Mouse (Mus musculus) MEL (cell line): ENCODE data around the gene Arid3b. TPM values are rescaled to one million over a fixed set of nuclear protein-coding genes. Genes with fewer than 3 reads are reported as not detected.

Experiments
- DNase-seq: peaks from one replicate; pipeline ENCODE4 v3.0.0; 2011; ENCODE audit warnings: low read depth, low spot score
- H3K27ac ChIP-seq: 2 replicates; pipeline ENCODE4 v1.5.1; 2012; ENCODE audit warnings: low read depth, mild to moderate bottlenecking, control low read depth, low read length, moderate library complexity; ENCODE audit not compliant: control insufficient read depth
- H3K27me3 ChIP-seq, 2 experiments: fragments of 150-350 bp in 1 of 2; sonication (generic) in 1 of 2; 2 replicates each; pipeline ENCODE4 v1.6.1; 2012; ENCODE audit warnings: low read length in 2 of 2, mild to moderate bottlenecking in 2 of 2, improper control_type of control experiment in 1 of 2, moderate library complexity in 1 of 2; ENCODE audit not compliant: insufficient read depth in 2 of 2, control insufficient read depth in 1 of 2
- H3K36me3 ChIP-seq, 2 experiments: 2 replicates each; pipeline ENCODE4 v1.6.1; 2012 to 2014; ENCODE audit warnings: low read length in 2 of 2, improper control_type of control experiment in 1 of 2, inconsistent platforms in 1 of 2, mild to moderate bottlenecking in 1 of 2; ENCODE audit not compliant: insufficient read depth in 2 of 2, control insufficient read depth in 1 of 2
- H3K4me1 ChIP-seq, 2 experiments: fragments of 150-350 bp in 1 of 2; sonication (generic) in 1 of 2; 2 replicates each; pipeline ENCODE4 v1.6.1; 2012; ENCODE audit warnings: low read length in 2 of 2, improper control_type of control experiment in 1 of 2, mild to moderate bottlenecking in 1 of 2; ENCODE audit not compliant: insufficient read depth in 2 of 2, control insufficient read depth in 1 of 2
- H3K4me3 ChIP-seq, 2 experiments: fragments of 150-350 bp in 1 of 2; sonication (generic) in 1 of 2; 2 replicates each; pipeline ENCODE4 v1.5.1; 2012; ENCODE audit warnings: low read depth in 2 of 2, low read length in 2 of 2, mild to moderate bottlenecking in 2 of 2, moderate library complexity in 2 of 2, control low read depth in 1 of 2, improper control_type of control experiment in 1 of 2; ENCODE audit not compliant: control insufficient read depth in 1 of 2, insufficient read depth in 1 of 2
- H3K79me2 ChIP-seq: 2 replicates; pipeline ENCODE4 v1.6.1; 2012; ENCODE audit warnings: mild to moderate bottlenecking, low read length, moderate library complexity; ENCODE audit not compliant: control insufficient read depth, poor library complexity, insufficient read depth
- H3K9ac ChIP-seq: 2 replicates; pipeline ENCODE4 v1.6.1; 2012; ENCODE audit warnings: low read depth, mild to moderate bottlenecking, control low read depth, low read length, moderate library complexity; ENCODE audit not compliant: control insufficient read depth, poor library complexity, severe bottlenecking
- H3K9me3 ChIP-seq: fragments of 150-350 bp; sonication (generic); replicated peaks from 2 replicates; pipeline ENCODE4 v1.6.1; 2012; ENCODE audit warnings: mild to moderate bottlenecking, low read length, improper control_type of control experiment, moderate library complexity; ENCODE audit not compliant: insufficient read depth
- BHLHE40 ChIP-seq: IDR thresholded peaks from 2 replicates; pipeline ENCODE4 v1.6.1; 2012; ENCODE audit warnings: low read depth, mild to moderate bottlenecking, inconsistent platforms, low read length, improper control_type of control experiment, borderline replicate concordance
- CHD1 ChIP-seq: IDR thresholded peaks from 2 replicates; pipeline ENCODE4 v1.6.1; 2012; ENCODE audit warnings: low read depth, mild to moderate bottlenecking, inconsistent platforms, low read length, improper control_type of control experiment
- CHD2 ChIP-seq: IDR thresholded peaks from 2 replicates; pipeline ENCODE4 v1.6.1; 2011; ENCODE audit warnings: low read length, improper control_type of control experiment
- CTCF ChIP-seq, 3 experiments: IDR thresholded peaks in 2 of 3; conservative IDR thresholded peaks in 1 of 3; 2 replicates each; pipeline ENCODE4 v1.5.1; 2011 to 2012; ENCODE audit warnings: low read length in 3 of 3, low read depth in 2 of 3, mild to moderate bottlenecking in 2 of 3, improper control_type of control experiment in 1 of 3, inconsistent platforms in 1 of 3, mixed read lengths in 1 of 3, moderate library complexity in 1 of 3; ENCODE audit not compliant: control insufficient read depth in 1 of 3, insufficient read depth in 1 of 3, poor library complexity in 1 of 3, severe bottlenecking in 1 of 3
- E2F4 ChIP-seq: IDR thresholded peaks from 2 replicates; pipeline ENCODE4 v1.6.1; 2011; ENCODE audit warnings: low read depth, low read length, improper control_type of control experiment, borderline replicate concordance
- ELF1 ChIP-seq: IDR thresholded peaks from 2 replicates; pipeline ENCODE4 v1.6.1; 2014; ENCODE audit warnings: low read depth, mild to moderate bottlenecking, inconsistent platforms, low read length, improper control_type of control experiment, moderate library complexity
- EP300 ChIP-seq, 2 experiments: IDR thresholded peaks; 2 replicates each; pipeline ENCODE4 v1.6.1; 2011; ENCODE audit warnings: improper control_type of control experiment in 2 of 2, low read length in 2 of 2, low read depth in 1 of 2, mild to moderate bottlenecking in 1 of 2
- ETS1 ChIP-seq: IDR thresholded peaks from 2 replicates; pipeline ENCODE4 v1.6.1; 2012; ENCODE audit warnings: low read depth, mild to moderate bottlenecking, inconsistent platforms, low read length, improper control_type of control experiment, moderate library complexity
- GABPA ChIP-seq: IDR thresholded peaks from 2 replicates; pipeline ENCODE4 v1.6.1; 2012; ENCODE audit warnings: low read depth, mild to moderate bottlenecking, inconsistent platforms, low read length, improper control_type of control experiment, moderate library complexity
- GATA1 ChIP-seq: IDR thresholded peaks from 2 replicates; pipeline ENCODE4 v1.6.1; 2011; ENCODE audit warnings: low read depth, low read length, improper control_type of control experiment
- HCFC1 ChIP-seq: IDR thresholded peaks from 2 replicates; pipeline ENCODE4 v1.6.1; 2012; ENCODE audit warnings: low read depth, mild to moderate bottlenecking, inconsistent platforms, low read length, improper control_type of control experiment, moderate library complexity
- JUND ChIP-seq: IDR thresholded peaks from 2 replicates; pipeline ENCODE4 v1.6.1; 2011; ENCODE audit warnings: low read depth, mild to moderate bottlenecking, improper control_type of control experiment, low read length
- MAFK ChIP-seq: IDR thresholded peaks from 2 replicates; pipeline ENCODE4 v1.6.1; 2011; ENCODE audit warnings: low read depth, mild to moderate bottlenecking, low read length, improper control_type of control experiment, borderline replicate concordance
- MAX ChIP-seq: IDR thresholded peaks from 2 replicates; pipeline ENCODE4 v1.6.1; 2011; ENCODE audit warnings: low read length, improper control_type of control experiment
- MEF2A ChIP-seq: IDR thresholded peaks from 2 replicates; pipeline ENCODE4 v1.6.1; 2014; ENCODE audit warnings: low read depth, mild to moderate bottlenecking, inconsistent platforms, low read length, improper control_type of control experiment; ENCODE audit not compliant: poor library complexity, insufficient replicate concordance, severe bottlenecking; ENCODE audit errors: extremely low read depth
- MXI1 ChIP-seq: IDR thresholded peaks from 2 replicates; pipeline ENCODE4 v1.6.1; 2011; ENCODE audit warnings: mild to moderate bottlenecking, low read depth, low read length, improper control_type of control experiment
- MYC ChIP-seq: IDR thresholded peaks from 2 replicates; pipeline ENCODE4 v1.6.1; 2011; ENCODE audit warnings: low read depth, mild to moderate bottlenecking, low read length, improper control_type of control experiment, moderate library complexity
- POLR2A ChIP-seq, 2 experiments: IDR thresholded peaks; 2 replicates each; pipeline ENCODE4 v1.6.1; 2011 to 2012; ENCODE audit warnings: low read length in 2 of 2, mild to moderate bottlenecking in 2 of 2, control low read depth in 1 of 2, improper control_type of control experiment in 1 of 2, low read depth in 1 of 2, moderate library complexity in 1 of 2; ENCODE audit not compliant: control insufficient read depth in 1 of 2, insufficient read depth in 1 of 2, poor library complexity in 1 of 2
- POLR2AphosphoS2 ChIP-seq: IDR thresholded peaks from 2 replicates; pipeline ENCODE4 v1.6.1; 2011; ENCODE audit warnings: low read length, improper control_type of control experiment
- POLR2AphosphoS5 ChIP-seq: IDR thresholded peaks from 2 replicates; pipeline ENCODE4 v1.6.1; 2012; ENCODE audit warnings: low read depth, borderline replicate concordance, mild to moderate bottlenecking, inconsistent platforms, low read length, moderate library complexity, mixed read lengths
- RAD21 ChIP-seq: IDR thresholded peaks from 2 replicates; pipeline ENCODE4 v1.6.1; 2011; ENCODE audit warnings: mild to moderate bottlenecking, low read depth, low read length, improper control_type of control experiment
- RCOR1 ChIP-seq: IDR thresholded peaks from 2 replicates; pipeline ENCODE4 v1.6.1; 2012; ENCODE audit warnings: low read depth, mild to moderate bottlenecking, inconsistent platforms, low read length, improper control_type of control experiment
- SIN3A ChIP-seq: IDR thresholded peaks from 2 replicates; pipeline ENCODE4 v1.6.1; 2012; ENCODE audit warnings: low read length, improper control_type of control experiment, inconsistent platforms
- TAL1 ChIP-seq: IDR thresholded peaks from 2 replicates; pipeline ENCODE4 v1.6.1; 2012; ENCODE audit warnings: mild to moderate bottlenecking, inconsistent platforms, low read length, moderate library complexity, mixed read lengths
- TCF12 ChIP-seq: IDR thresholded peaks from 2 replicates; pipeline ENCODE4 v1.6.1; 2014; ENCODE audit warnings: low read depth, mild to moderate bottlenecking, inconsistent platforms, low read length, improper control_type of control experiment, moderate library complexity
- UBTF ChIP-seq: IDR thresholded peaks from 2 replicates; pipeline ENCODE4 v1.6.1; 2012; ENCODE audit warnings: low read depth, mild to moderate bottlenecking, inconsistent platforms, low read length, improper control_type of control experiment, moderate library complexity, borderline replicate concordance; ENCODE audit not compliant: insufficient read depth
- USF1 ChIP-seq: IDR thresholded peaks from 2 replicates; pipeline ENCODE4 v1.6.1; 2014; ENCODE audit warnings: low read depth, mild to moderate bottlenecking, inconsistent platforms, low read length, improper control_type of control experiment, moderate library complexity
- USF2 ChIP-seq, 2 experiments: IDR thresholded peaks; 2 replicates each; pipeline ENCODE4 v1.6.1; 2011 to 2012; ENCODE audit warnings: improper control_type of control experiment in 2 of 2, low read length in 2 of 2, borderline replicate concordance in 1 of 2, inconsistent platforms in 1 of 2, low read depth in 1 of 2, mild to moderate bottlenecking in 1 of 2; ENCODE audit not compliant: insufficient read depth in 1 of 2
- ZC3H11A ChIP-seq: IDR thresholded peaks from 2 replicates; pipeline ENCODE4 v1.6.1; 2012; ENCODE audit warnings: low read depth, mild to moderate bottlenecking, inconsistent platforms, low read length, improper control_type of control experiment
- ZKSCAN1 ChIP-seq: IDR thresholded peaks from 2 replicates; pipeline ENCODE4 v1.6.1; 2012; ENCODE audit warnings: low read depth, mild to moderate bottlenecking, inconsistent platforms, low read length, improper control_type of control experiment, moderate library complexity
- polyA plus RNA-seq, 2 experiments: library from polyadenylated mRNA; stranded (reverse) in 1 of 2; unstranded in 1 of 2; fragments of >175 nt in 1 of 2; fragments of >200 nt in 1 of 2; gene quantifications; 2 replicates each; pipeline versions ENCODE4 v1.2.1 to v1.2.4; 2012; ENCODE audit warnings: low replicate concordance in 2 of 2, low read depth in 1 of 2; ENCODE audit not compliant: insufficient read length in 2 of 2, insufficient read depth in 1 of 2, missing spikeins in 1 of 2
- total RNA-seq: library from RNA; depleted of rRNA; stranded (reverse); fragments of 300-350 nt; gene quantifications from 2 replicates; pipeline ENCODE4 v1.2.3, GENCODE M21; 2012

The Arid3b gene
- total and polyA plus RNA-seq, 3 experiments: 2.3 to 7.4 TPM; not detected in 1

DNA sequence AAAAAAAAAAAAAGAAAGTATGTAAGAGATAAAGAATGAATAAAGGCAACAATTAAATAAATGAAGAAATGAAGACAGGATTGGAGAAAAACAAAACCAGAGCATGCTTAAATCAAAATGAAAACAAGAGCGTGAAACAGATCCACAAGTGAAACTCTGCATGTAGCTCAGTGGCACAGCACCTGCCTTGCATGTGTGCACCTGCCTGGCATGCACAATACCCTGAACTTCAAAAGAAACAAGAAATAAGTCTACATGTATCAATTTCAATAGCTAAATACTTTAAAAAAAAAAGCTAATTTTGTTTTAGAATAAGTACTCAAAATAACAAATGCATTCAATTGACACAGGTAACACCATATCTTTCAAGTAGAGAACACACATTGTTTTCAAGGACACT is 13.2 kb downstream of the Arid3b start:
- Histone ChIP-seq H3K4me3 (peak overlapping the region in 1 of 2 experiments; percentile 53; a peak in 1 of 4 replicates), H3K27ac (no peak overlapping the region), H3K9ac (no peak overlapping the region), H3K9me3 (no peaks in the 10 kb centered on the region), H3K4me1 (peaks cover 3 to 12% of the 10 kb centered on the region in 2 experiments; a peak in 3 of 4 replicates), H3K27me3 (no peaks in the 10 kb centered on the region), H3K79me2 (no peaks in the 10 kb centered on the region), H3K36me3 (peaks cover 0 to 11% of the 10 kb centered on the region in 2 experiments; a peak in 2 of 4 replicates)
- TF ChIP-seq ZC3H11A: no peak
- TF ChIP-seq GABPA: no peak
- no peak for TF ChIP-seq E2F4
- TF ChIP-seq JUND: no peak
- TF ChIP-seq MAFK: no peak
- no peak for TF ChIP-seq ETS1
- no peak for TF ChIP-seq USF2 (IDR thresholded peaks at IDR 0.05; ENCODE audit: borderline replicate concordance in 1 of 2, insufficient read depth in 1 of 2, low read depth in 1 of 2, low read length in 2 of 2)
- 0 out of 2 replicates have a peak, but pooled peaks have one; percentile 5 for TF ChIP-seq MXI1
- DNase-seq: no peak

DNA sequence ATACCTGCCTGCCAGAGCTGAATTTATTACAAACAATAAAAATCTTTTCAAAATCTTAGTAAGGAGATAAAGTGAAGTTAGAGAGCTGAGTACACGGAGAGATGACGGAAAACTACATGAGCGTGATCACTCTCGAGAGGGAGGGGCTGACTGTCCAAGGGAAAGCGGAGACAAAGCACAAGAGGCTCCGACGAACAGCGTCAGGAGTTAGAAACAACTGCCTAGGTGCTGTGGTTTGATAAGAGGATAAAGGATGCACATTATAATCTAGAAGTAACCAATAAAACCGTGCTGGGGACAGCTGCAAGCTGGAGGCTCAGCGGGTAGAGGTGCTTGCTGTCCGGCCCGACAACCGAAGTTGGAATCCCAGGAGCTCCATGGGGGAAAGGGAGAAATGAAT is 13.8 kb downstream of the Arid3b start:
- peaks cover 3 to 12% of the 10 kb centered on the region in 2 experiments; a peak in 3 of 4 replicates for H3K4me1 ChIP-seq
- no peak overlapping the region for H3K27ac ChIP-seq
- peak overlapping the region; percentile 47; the same call in 1 of the 2 replicates for H3K9ac ChIP-seq
- H3K36me3 ChIP-seq: peaks cover 0 to 11% of the 10 kb centered on the region in 2 experiments; a peak in 2 of 4 replicates
- H3K4me3 ChIP-seq: peak overlapping the region; percentile 43 to 53
- H3K9me3 ChIP-seq: no peaks in the 10 kb centered on the region
- H3K79me2 ChIP-seq: no peaks in the 10 kb centered on the region
- DNase-seq: peak; percentile 68
- no peaks in the 10 kb centered on the region for H3K27me3 ChIP-seq
- TF ChIP-seq HCFC1 (no peak), RCOR1 (peak; percentile 35; the same call in 1 of the 2 replicates), POLR2AphosphoS2 (no peak), ELF1 (no peak), MXI1 (0 out of 2 replicates have a peak, but pooled peaks have one; percentile 12), TAL1 (peak; percentile 50; the same call in 1 of the 2 replicates), E2F4 (no peak), BHLHE40 (0 out of 2 replicates have a peak, but pooled peaks have one; percentile 38), ZC3H11A (no peak), TCF12 (peak; percentile 75), MAX (no peak), MAFK (no peak), EP300 (IDR thresholded peaks at IDR 0.05; ENCODE audit: low read depth in 1 of 2, low read length in 2 of 2) (peak; percentile 57 to 69; a peak in 3 of 4 replicates), ETS1 (peak; percentile 59; the same call in 1 of the 2 replicates), CTCF (IDR thresholded peaks at IDR 0.05 in 2 of 3, conservative IDR thresholded peaks at IDR 0.05 in 1 of 3; ENCODE audit: control insufficient read depth in 1 of 3, insufficient read depth in 1 of 3, low read depth in 2 of 3, low read length in 3 of 3, poor library complexity in 1 of 3, severe bottlenecking in 1 of 3) (no peak), GATA1 (peak; percentile 51; the same call in 1 of the 2 replicates), CHD2 (no peak), RAD21 (no peak), MEF2A (no peak), USF1 (no peak), POLR2AphosphoS5 (no peak), POLR2A (IDR thresholded peaks at IDR 0.05; ENCODE audit: control insufficient read depth in 1 of 2, insufficient read depth in 1 of 2, low read depth in 1 of 2, low read length in 2 of 2, poor library complexity in 1 of 2) (no peak), MYC (no peak), ZKSCAN1 (no peak), CHD1 (no peak), SIN3A (peak; percentile 30; the same call in 1 of the 2 replicates), UBTF (no peak)
